Mouse (Mus musculus): ENCODE measurements around the gene Fbxo39. TPM values are rescaled to one million over a fixed set of nuclear protein-coding genes. Genes with fewer than 3 reads are reported as not detected.

Fbxo39 gene
- polyA plus RNA-seq, 1 experiment from 2014 or later = not detected

DNA sequence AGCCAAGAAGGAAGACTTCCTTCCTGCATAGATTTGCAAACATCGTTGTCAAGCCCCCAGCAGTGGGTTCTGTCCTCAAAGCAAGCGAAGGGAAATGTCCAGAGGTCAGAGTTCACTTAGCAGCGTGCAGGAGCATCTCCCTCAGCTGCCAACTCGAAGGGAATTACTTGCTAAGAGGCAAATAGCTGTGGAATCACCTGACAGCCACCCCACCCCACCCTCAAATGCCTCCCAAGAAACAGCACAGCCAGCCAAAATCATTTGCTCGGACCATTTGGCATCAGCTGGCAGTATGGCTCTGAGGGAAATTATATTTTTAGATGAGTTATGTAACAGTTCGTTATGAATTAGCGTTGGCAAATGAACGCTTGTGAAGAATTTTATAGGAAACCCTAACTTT is 34.8 kb downstream of the Fbxo39 start:
- Histone ChIP-seq H3K4me1 (peaks cover 5% of the 10 kb centered on the region; the same call in 1 of the 2 replicates), H3K9ac (no peak overlapping the region), H3K9me3 (no peaks in the 10 kb centered on the region), H3K27me3 (no peaks in the 10 kb centered on the region), H3K27ac (no peak overlapping the region), H3K36me3 (no peaks in the 10 kb centered on the region; the same call in 1 of the 2 replicates), H3K4me3 (no peak overlapping the region), H3K4me2 (replicated peaks) (no peak overlapping the region)
- WGBS = 51% methylated on average over 8 of the region's 8 CpGs
- no peak for ATAC-seq (ENCODE audit: insufficient number of reproducible peaks, insufficient read depth, low FRiP score, low TSS enrichment)

DNA sequence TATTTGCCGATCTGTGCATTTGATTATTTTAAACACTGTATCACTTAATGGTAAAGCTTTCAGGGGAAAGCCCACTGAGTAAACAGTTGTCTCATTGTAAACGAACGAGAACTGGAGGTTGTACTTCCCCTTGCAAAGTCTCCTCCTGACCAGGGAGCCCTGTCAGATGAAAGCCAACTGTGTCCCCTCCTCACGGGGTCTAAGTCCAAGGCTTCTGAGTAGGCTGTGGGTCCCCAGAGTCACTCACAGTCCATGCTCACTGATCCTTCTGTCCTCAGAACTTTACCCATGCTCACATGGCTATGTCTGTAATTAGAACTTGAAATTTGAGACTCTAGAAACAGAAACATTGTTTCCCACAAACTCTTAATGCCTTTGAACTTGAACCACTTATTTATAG is 35.4 kb downstream of the Fbxo39 start:
- Histone ChIP-seq H3K9me3 (no peaks in the 10 kb centered on the region), H3K4me2 (replicated peaks) (no peak overlapping the region), H3K36me3 (no peaks in the 10 kb centered on the region; the same call in 1 of the 2 replicates), H3K27me3 (no peaks in the 10 kb centered on the region), H3K4me3 (no peak overlapping the region), H3K4me1 (peaks cover 5% of the 10 kb centered on the region; the same call in 1 of the 2 replicates), H3K27ac (no peak overlapping the region), H3K9ac (no peak overlapping the region)
- WGBS = 60% methylated on average over 4 of the region's 4 CpGs
- no peak for ATAC-seq (ENCODE audit: insufficient number of reproducible peaks, insufficient read depth, low FRiP score, low TSS enrichment)

DNA sequence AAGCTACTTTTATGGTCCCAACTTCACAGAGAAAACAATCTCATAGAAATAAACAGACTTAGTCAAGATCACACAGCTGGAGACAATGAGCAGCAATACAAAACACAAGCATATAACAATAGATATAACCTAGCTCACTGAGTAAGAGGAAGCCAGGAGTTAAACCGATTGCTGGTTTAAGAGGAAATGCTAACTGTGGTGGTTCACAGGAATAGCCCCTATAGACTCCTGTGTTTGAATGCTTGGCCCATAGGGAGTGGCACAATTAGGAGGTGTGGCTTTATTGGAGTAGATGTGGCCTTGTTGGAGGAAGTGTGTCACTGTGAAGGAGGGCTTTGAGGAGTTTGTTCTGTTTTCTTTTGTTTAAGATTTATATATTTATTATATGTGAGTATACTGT is 38.0 kb downstream of the Fbxo39 start:
- peaks cover 11% of the 10 kb centered on the region for H3K4me1 ChIP-seq
- H3K36me3 ChIP-seq = no peaks in the 10 kb centered on the region; the same call in 1 of the 2 replicates
- H3K4me2 ChIP-seq (replicated peaks) = no peak overlapping the region
- WGBS = 85% methylated on average over 1 of the region's 1 CpGs
- no peak overlapping the region for H3K4me3 ChIP-seq
- ATAC-seq (ENCODE audit: insufficient number of reproducible peaks, insufficient read depth, low FRiP score, low TSS enrichment) = no peak
- H3K9me3 ChIP-seq = no peaks in the 10 kb centered on the region
- no peaks in the 10 kb centered on the region for H3K27me3 ChIP-seq
- no peak overlapping the region for H3K9ac ChIP-seq
- no peak overlapping the region for H3K27ac ChIP-seq

DNA sequence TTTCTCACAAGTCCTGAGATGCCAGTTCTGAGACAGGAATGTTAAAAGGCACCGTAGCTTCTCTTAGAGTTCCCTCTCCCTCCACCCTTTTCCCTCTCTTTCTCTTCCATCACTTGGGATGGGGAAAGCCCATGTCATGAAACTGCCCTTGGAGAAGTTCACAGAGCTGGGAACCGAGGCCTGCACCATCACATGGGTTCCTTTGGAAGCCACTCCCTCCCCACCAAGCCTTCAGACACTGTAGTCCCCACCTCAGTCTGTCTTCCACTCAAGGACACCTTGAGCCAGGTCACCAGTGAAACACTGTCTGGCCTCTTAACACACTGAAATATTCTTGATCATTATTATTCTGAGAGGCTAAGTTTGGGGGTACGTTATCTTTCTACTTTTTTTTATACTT is 38.9 kb downstream of the Fbxo39 start:
- no peak overlapping the region for H3K9ac ChIP-seq
- no peaks in the 10 kb centered on the region; the same call in 1 of the 2 replicates for H3K36me3 ChIP-seq
- no peaks in the 10 kb centered on the region for H3K9me3 ChIP-seq
- no peak overlapping the region for H3K4me3 ChIP-seq
- no peaks in the 10 kb centered on the region for H3K27me3 ChIP-seq
- peaks cover 11% of the 10 kb centered on the region for H3K4me1 ChIP-seq
- H3K4me2 ChIP-seq (replicated peaks) = no peak overlapping the region
- no peak overlapping the region for H3K27ac ChIP-seq
- WGBS = 77% methylated on average over 3 of the region's 3 CpGs
- ATAC-seq (ENCODE audit: insufficient number of reproducible peaks, insufficient read depth, low FRiP score, low TSS enrichment) = no peak

DNA sequence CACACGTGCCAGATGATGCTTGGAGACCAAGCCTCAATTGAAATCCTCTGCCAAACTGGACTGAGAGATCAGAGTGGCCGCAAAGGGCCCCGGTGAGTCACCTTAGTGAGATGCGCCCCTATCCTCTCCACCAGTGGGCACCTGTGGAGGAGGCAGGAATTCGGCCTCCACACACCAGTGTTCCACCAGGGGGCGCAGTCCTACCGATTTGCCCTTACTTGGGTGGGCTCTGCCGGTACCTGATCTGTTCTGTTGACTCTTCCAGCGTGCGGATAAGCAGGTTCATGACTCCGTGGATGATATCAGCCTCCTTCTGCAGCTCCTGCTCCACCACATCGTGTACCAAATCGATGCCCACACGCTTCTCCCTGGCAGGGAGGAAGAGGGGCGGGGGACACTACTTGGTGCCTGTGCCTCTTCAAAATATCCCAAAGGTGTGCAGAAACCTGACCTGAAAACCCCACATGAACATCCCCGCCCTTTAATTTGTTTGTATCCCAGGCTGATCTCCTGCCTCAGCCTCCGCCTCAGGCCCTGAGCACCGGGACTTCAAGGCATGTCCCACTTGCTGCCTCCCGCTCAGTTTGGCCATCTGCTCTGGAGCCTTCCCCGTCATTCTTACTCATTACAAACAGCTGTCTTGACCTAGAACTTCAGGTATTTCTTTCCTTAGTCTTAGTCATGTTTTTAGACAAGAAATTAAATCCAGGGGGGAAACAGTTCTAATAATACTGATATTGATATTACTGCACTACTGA is 40.9 kb downstream of the Fbxo39 start:
- WGBS = 21% methylated on average over 20 of the region's 20 CpGs
- no peak overlapping the region for H3K9ac ChIP-seq
- H3K27me3 ChIP-seq = no peaks in the 10 kb centered on the region
- ATAC-seq (ENCODE audit: insufficient number of reproducible peaks, insufficient read depth, low FRiP score, low TSS enrichment) = no peak
- H3K27ac ChIP-seq = no peak overlapping the region
- peaks cover 7% of the 10 kb centered on the region for H3K4me1 ChIP-seq
- H3K4me2 ChIP-seq (replicated peaks) = peak overlapping the region; percentile 39
- no peaks in the 10 kb centered on the region for H3K9me3 ChIP-seq
- no peak overlapping the region for H3K4me3 ChIP-seq
- H3K36me3 ChIP-seq = no peaks in the 10 kb centered on the region; the same call in 1 of the 2 replicates

DNA sequence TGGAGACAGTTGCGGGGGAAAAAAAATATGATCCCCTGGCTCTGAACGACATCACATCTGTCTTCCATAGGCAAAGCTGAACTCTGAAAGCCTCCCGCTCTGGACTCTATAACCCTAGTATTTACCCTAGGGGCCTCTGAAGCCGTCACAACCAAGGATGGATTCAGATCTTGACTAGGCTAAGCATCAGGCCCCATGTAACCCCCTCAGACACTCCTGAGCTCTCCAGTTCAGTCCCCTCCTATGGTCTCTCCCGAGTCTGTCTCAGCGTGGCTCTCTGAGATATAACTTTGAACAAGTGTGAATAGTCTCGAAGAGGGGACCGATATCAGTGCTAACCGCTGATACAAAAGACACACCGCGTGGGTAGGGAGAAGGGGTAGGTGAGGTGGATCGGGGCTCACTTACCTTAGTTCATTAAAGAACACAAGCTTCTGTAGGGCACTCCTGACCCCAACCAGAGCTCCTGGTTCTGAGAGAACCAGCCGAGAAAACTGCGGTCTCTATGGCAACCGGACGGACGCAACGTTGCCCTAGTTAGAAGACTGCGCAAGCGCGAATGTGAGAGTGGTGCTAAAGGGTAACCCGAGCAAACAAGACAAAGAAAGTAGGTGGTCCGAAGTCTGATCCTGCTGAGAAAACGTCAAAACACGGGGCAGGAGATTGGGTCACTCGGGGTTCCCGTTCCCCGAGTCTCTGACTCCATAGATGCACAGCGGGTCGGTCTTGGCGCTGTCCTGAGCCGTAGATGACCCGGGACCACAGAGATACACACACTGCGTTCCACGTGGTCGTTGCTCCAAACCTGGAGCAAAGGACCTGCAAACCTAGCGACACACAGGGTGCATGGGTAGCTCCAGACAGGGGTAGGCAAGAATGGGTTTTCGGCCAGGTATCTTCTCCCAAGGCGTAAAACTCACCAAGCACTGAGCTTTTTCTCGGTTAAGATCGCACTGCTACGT is 47.4 kb downstream of the Fbxo39 start:
- H3K9ac ChIP-seq = peak overlapping the region; percentile 51; the same call in 1 of the 2 replicates
- no peak overlapping the region for H3K27ac ChIP-seq
- H3K36me3 ChIP-seq = no peaks in the 10 kb centered on the region
- H3K4me3 ChIP-seq = peak overlapping the region; percentile 40
- peaks cover 9% of the 10 kb centered on the region; the same call in 1 of the 2 replicates for H3K4me1 ChIP-seq
- no peaks in the 10 kb centered on the region for H3K27me3 ChIP-seq
- 8% methylated on average over 42 of the region's 42 CpGs for WGBS
- H3K4me2 ChIP-seq (replicated peaks) = peak overlapping the region; percentile 71
- ATAC-seq (ENCODE audit: insufficient number of reproducible peaks, insufficient read depth, low FRiP score, low TSS enrichment) = peak; percentile 82; the same call in 1 of the 2 replicates
- no peaks in the 10 kb centered on the region for H3K9me3 ChIP-seq

DNA sequence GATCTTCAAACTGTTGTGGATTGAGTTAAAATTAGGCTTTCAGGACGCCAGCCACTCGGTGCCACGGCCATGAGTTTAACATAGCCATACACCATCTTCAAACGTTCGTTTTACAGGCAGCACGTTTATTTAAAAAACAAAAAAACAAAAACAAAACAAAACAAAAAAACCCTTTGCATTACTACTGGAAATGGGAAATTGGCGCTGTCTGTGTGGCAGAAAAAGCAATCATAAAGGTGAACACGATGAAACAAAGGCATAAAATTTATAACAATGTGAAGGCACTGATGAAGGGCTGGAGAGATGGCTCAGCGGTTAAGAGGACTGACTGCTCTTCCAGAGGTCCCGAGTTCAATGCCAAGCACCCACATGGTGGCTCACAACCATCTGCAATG is 48.1 kb downstream of the Fbxo39 start, which contains the start of gene Tekt1:
TSS of gene Tekt1 (minus strand) at position 96 of the 395 bp plus-strand sequence.
- H3K36me3 ChIP-seq = no peaks in the 10 kb centered on the region
- H3K4me2 ChIP-seq (replicated peaks) = peak within 1 kb of the TSS; percentile 71
- no peak within 1 kb of the TSS for H3K27ac ChIP-seq
- H3K4me3 ChIP-seq = peak within 1 kb of the TSS; percentile 40
- H3K9me3 ChIP-seq = no peaks in the 10 kb centered on the region
- H3K9ac ChIP-seq = peak within 1 kb of the TSS; percentile 51; the same call in 1 of the 2 replicates
- WGBS = 37% methylated on average over 10 of the region's 10 CpGs
- H3K27me3 ChIP-seq = no peaks in the 10 kb centered on the region
- peaks cover 9% of the 10 kb centered on the region; the same call in 1 of the 2 replicates for H3K4me1 ChIP-seq
- ATAC-seq (ENCODE audit: insufficient number of reproducible peaks, insufficient read depth, low FRiP score, low TSS enrichment) = no peak

DNA sequence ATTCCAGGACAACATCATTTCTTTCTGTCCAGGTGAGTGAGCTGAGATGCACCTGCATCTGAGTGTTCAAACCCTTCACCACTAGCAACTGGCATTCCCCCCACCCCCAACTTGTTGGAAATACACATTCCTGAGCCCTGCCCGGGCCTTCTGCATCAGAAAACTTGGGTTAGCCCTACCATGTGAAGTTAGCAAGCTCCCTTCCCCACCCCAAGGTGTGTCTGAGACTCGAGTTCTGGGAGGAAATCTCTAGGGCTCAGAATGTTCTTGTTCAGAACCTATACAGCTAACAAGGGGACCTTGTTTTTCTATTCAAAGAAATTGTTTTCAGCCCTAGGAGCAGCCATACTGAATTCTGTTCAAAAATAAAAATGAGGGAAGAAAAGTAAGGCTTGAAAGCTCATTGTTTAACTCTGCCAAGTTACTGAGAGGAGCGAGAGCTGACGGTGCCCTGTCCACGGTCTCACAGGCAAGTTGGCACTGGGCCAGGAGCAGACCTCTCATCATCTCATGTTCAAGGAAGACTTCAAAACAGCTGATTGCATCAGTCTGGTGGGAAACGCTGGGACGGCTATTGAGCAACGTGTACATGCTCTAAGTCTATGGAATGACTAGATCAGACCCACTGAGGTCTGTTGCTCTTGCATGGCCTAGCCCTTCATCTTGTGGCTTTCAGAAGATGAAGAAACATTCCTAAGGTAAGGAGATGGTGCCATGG is 49.4 kb downstream of the Fbxo39 start:
- H3K4me3 ChIP-seq = no peak overlapping the region
- 80% methylated on average over 8 of the region's 8 CpGs for WGBS
- H3K9ac ChIP-seq = no peak overlapping the region
- peaks cover 12% of the 10 kb centered on the region; the same call in 1 of the 2 replicates for H3K4me1 ChIP-seq
- no peaks in the 10 kb centered on the region for H3K27me3 ChIP-seq
- H3K27ac ChIP-seq = no peak overlapping the region
- no peak overlapping the region for H3K4me2 ChIP-seq (replicated peaks)
- no peak for ATAC-seq (ENCODE audit: insufficient number of reproducible peaks, insufficient read depth, low FRiP score, low TSS enrichment)
- H3K9me3 ChIP-seq = no peaks in the 10 kb centered on the region
- H3K36me3 ChIP-seq = no peaks in the 10 kb centered on the region

DNA sequence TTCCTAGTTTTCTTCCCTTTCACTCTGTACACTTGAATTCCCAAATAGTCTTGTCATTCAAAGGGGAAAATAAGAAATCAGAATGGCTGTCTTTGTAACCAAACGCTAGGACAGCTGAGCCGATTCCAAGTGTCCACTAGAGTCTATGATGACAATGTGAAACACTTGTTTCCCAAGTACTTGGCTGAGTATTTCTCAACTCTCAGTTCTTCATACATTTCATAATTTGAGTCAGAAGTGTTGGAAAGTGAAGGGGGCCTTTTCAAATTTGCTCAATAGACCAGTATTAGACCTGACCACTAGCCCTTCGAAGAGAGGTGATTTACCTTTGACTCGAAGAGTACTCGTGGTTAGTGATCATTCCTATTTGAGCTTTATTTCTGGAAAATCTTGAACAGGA is 50.3 kb downstream of the Fbxo39 start:
- H3K27ac ChIP-seq = no peak overlapping the region
- WGBS = 93% methylated on average over 5 of the region's 5 CpGs
- H3K4me1 ChIP-seq = peaks cover 12% of the 10 kb centered on the region; the same call in 1 of the 2 replicates
- no peak for ATAC-seq (ENCODE audit: insufficient number of reproducible peaks, insufficient read depth, low FRiP score, low TSS enrichment)
- no peak overlapping the region for H3K4me2 ChIP-seq (replicated peaks)
- H3K9me3 ChIP-seq = no peaks in the 10 kb centered on the region
- H3K9ac ChIP-seq = no peak overlapping the region
- no peaks in the 10 kb centered on the region for H3K27me3 ChIP-seq
- no peak overlapping the region for H3K4me3 ChIP-seq
- no peaks in the 10 kb centered on the region for H3K36me3 ChIP-seq

DNA sequence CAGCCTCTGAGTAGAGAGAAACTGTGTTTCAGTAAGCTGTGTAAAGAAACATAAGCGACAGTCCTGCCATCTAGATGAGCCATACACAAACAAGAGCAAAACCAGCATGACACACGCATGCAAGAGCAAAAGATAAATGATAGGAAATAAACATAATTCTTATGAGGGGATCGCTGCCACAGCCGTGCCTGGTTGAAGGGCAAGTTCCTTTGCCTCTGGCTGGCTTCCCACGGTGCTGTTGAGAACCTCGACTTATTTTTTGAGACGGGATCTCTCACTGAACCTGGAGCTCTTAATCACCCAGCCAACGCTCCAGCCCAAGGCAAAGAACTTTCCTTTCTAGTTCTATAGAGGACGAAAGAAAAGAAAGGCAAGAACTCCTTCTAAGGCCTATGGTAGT is 51.9 kb downstream of the Fbxo39 start:
- H3K4me2 ChIP-seq (replicated peaks) = no peak overlapping the region
- H3K36me3 ChIP-seq = no peaks in the 10 kb centered on the region
- no peak overlapping the region for H3K4me3 ChIP-seq
- peaks cover 14% of the 10 kb centered on the region; the same call in 1 of the 2 replicates for H3K4me1 ChIP-seq
- no peak overlapping the region for H3K9ac ChIP-seq
- H3K27me3 ChIP-seq = no peaks in the 10 kb centered on the region
- H3K9me3 ChIP-seq = no peaks in the 10 kb centered on the region
- no peak for ATAC-seq (ENCODE audit: insufficient number of reproducible peaks, insufficient read depth, low FRiP score, low TSS enrichment)
- H3K27ac ChIP-seq = no peak overlapping the region
- 84% methylated on average over 9 of the region's 9 CpGs for WGBS
